Mouse (Mus musculus) stomach, postnatal 0 days (tissue): ENCODE results near the gene Cnr2. TPM values are rescaled to one million over a fixed set of nuclear protein-coding genes. Genes with fewer than 3 reads are reported as not detected.

Source experiments
- ATAC-seq: fragments of 200-750 bp; cut with Nextera tagmentation; 2 replicates; pipeline ENCODE4 v1.8.0; 2017; ENCODE audit not compliant: low FRiP score, low TSS enrichment
- DNase-seq: peaks from one replicate; pipeline ENCODE4 v3.0.0-alpha.2; 2016; ENCODE audit warnings: low spot score
- H3K27ac ChIP-seq: fragments of 300-500 bp; sonication (generic); replicated peaks from 2 replicates; pipeline ENCODE4 v1.5.1; 2014; ENCODE audit warnings: mild to moderate bottlenecking, control low read depth
- H3K27me3 ChIP-seq: fragments of 300-500 bp; sonication (generic); 2 replicates; pipeline ENCODE4 v1.6.1; 2014; ENCODE audit warnings: low read length; ENCODE audit not compliant: control insufficient read depth, insufficient read depth
- H3K36me3 ChIP-seq: fragments of 300-500 bp; sonication (generic); 2 replicates; pipeline ENCODE4 v1.6.1; 2014; ENCODE audit warnings: low read length, mixed read lengths; ENCODE audit not compliant: control insufficient read depth, insufficient read depth
- H3K4me1 ChIP-seq: fragments of 300-500 bp; sonication (generic); replicated peaks from 2 replicates; pipeline ENCODE4 v1.6.1; 2014; ENCODE audit warnings: antibody characterized with exemption; ENCODE audit not compliant: control insufficient read depth, insufficient read depth
- H3K4me2 ChIP-seq: fragments of 300-500 bp; sonication (generic); replicated peaks from 2 replicates; pipeline ENCODE4 v1.6.1; 2014; ENCODE audit warnings: low read depth, mild to moderate bottlenecking, control low read depth, moderate library complexity
- H3K4me3 ChIP-seq: fragments of 300-500 bp; sonication (generic); 2 replicates; pipeline ENCODE4 v1.5.1; 2014; ENCODE audit warnings: low read depth, low read length, control low read depth
- H3K9ac ChIP-seq: fragments of 300-500 bp; sonication (generic); 2 replicates; pipeline ENCODE4 v1.6.1; 2014; ENCODE audit warnings: mild to moderate bottlenecking, low read length, control low read depth, mixed read lengths
- H3K9me3 ChIP-seq: fragments of 300-500 bp; sonication (generic); 2 replicates; pipeline ENCODE4 v1.6.1; 2016; ENCODE audit warnings: low read length; ENCODE audit not compliant: control insufficient read depth
- CTCF ChIP-seq: IDR thresholded peaks from 2 replicates; pipeline ENCODE4 v1.5.1; 2016; ENCODE audit warnings: antibody characterized with exemption, low read depth, mild to moderate bottlenecking, moderate library complexity
- EP300 ChIP-seq: optimal IDR thresholded peaks from 2 replicates; pipeline ENCODE3; 2016; ENCODE audit warnings: antibody characterized with exemption
- WGBS: fragments of 180-500 bp; shearing (Covaris S2); extraction: QIAGEN DNeasy Blood & Tissue Kit; methylation state at CpG from one replicate; pipeline ENCODE4 v1.1.7; 2014; 5-methylcytosine and 5-hydroxymethylcytosine counted together
- polyA plus RNA-seq: library from polyadenylated mRNA; unstranded; fragments of >200 nt; fragmentation: Nextera tagmentation; extraction: Ambion mirVana; gene quantifications from 2 replicates; pipeline ENCODE4 v1.2.1, GENCODE M21; 2015

Gene Cnr2
- polyA plus RNA-seq, 1 experiment from 2014 or later = 0.11 TPM

- peak overlapping the region; percentile 86 for H3K4me2 ChIP-seq
- DNase-seq (no peak), ATAC-seq (peak; percentile 3; the same call in 1 of the 2 replicates)
- TF ChIP-seq CTCF (peak; percentile 42), EP300 (no peak)
- H3K4me3 ChIP-seq = peak overlapping the region; percentile 89
- H3K9me3 ChIP-seq = no peaks in the 10 kb centered on the region
- WGBS = 2% methylated on average over 6 of the region's 6 CpGs
- H3K27me3 ChIP-seq = no peaks in the 10 kb centered on the region
- H3K27ac ChIP-seq = peak overlapping the region; percentile 98
- no peaks in the 10 kb centered on the region; the same call in 1 of the 2 replicates for H3K4me1 ChIP-seq
- peak overlapping the region; percentile 59 for H3K9ac ChIP-seq
- H3K36me3 ChIP-seq = no peaks in the 10 kb centered on the region
Measured at GRCm38 (mm10) chr4:135855080-135855479, 40.1 kb upstream of the Cnr2 start.

- H3K4me2 ChIP-seq = peak within 1 kb of the TSS; percentile 86
- no peaks in the 10 kb centered on the region; the same call in 1 of the 2 replicates for H3K4me1 ChIP-seq
- H3K27ac ChIP-seq = peak within 1 kb of the TSS; percentile 98
- peak; percentile 98 for TF ChIP-seq EP300
- no peak for TF ChIP-seq CTCF
- H3K9ac ChIP-seq = peak within 1 kb of the TSS; percentile 89
- 0% methylated on average over 41 of the region's 67 CpGs for WGBS
- no peaks in the 10 kb centered on the region for H3K9me3 ChIP-seq
- peak; percentile 98 for DNase-seq
- H3K36me3 ChIP-seq = no peaks in the 10 kb centered on the region
- H3K4me3 ChIP-seq = peak within 1 kb of the TSS; percentile 89
- no peaks in the 10 kb centered on the region for H3K27me3 ChIP-seq
- peak; percentile 97 for ATAC-seq
Measured at GRCm38 (mm10) chr4:135855536-135856222, 39.5 kb upstream of the Cnr2 start, which contains the start of gene Srsf10. Srsf10 (plus strand) TSS chr4:135855747.

DNA sequence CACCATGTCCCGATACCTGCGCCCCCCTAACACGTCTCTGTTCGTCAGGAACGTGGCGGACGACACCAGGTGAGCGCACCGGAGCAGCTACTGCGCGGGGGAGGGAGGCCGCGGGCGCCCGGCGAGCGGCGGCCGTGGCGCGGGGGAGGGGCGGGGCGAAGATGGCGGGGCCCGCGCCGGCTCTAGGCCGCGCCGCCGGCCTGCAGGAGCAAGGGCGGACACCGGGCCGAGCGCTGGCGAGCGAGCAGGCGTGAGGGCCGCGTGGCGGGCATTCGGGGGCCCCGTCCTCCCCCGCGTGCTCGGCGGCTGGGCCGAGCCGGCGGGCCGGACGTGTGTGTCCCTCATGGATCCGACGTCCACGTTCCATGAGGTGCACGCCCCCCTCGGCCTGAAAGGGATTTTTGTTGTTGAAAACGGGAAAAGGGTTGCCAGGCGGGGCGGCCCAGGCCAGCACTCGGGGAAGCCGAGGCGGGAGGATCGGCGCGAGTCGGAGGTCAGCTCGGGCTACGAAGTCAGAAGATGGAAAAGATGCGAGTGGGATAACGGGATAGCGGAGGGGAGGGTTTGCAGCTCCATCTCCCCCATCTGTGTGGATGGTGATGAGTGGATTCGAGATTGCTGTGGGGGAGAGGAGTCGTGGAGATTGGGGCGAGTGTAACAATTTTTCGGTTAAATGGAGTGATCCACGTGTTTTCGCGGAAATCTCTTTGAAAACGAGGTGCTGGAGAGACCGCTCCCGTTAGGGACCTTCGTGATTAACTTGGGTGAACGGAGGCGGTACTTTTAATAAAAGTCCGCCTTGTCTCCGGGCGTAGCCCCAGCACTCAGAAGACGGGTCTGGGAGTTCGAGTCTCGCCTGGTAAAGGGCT lies 38.7 kb upstream of the Cnr2 start:
- Histone ChIP-seq H3K27me3 (no peaks in the 10 kb centered on the region), H3K4me2 (peak overlapping the region; percentile 62), H3K27ac (peak overlapping the region; percentile 98), H3K36me3 (no peaks in the 10 kb centered on the region), H3K9ac (peak overlapping the region; percentile 89), H3K4me3 (peak overlapping the region; percentile 89), H3K4me1 (no peaks in the 10 kb centered on the region; the same call in 1 of the 2 replicates), H3K9me3 (no peaks in the 10 kb centered on the region)
- TF ChIP-seq CTCF = no peak
- TF ChIP-seq EP300 = no peak
- ATAC-seq (peak; percentile 78), DNase-seq (peak; percentile 82)
- WGBS = under 1% methylated on average over 87 of the region's 91 CpGs

DNA sequence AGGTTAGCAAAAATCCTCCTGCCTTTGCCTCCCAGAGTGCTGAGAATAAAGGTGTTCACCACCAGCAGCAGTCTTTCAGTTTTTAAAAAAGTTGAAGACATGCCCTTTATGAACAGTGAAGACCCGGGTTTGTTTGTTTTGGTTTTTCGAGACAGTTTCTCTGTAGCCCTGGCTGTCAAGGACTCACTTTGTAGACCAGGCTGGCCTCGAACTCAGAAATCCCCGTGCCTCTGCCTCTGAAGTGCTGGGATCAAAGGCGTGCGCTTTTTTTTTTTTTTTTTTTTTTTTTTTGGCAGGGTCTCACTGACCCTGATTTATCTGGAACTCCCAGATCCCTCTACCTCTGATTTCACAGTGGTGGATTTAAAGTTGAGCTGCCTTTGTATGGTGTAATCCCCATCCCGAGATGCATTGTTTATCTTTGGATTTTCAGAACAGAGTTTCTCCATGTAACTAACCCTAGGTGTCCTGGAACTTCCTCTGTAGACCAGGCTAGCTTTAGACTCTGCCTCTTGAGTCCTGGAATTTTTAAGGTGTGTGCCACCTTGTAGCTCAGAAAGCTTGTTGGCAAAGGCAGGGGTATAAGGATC lies 37.5 kb upstream of the Cnr2 start:
- TF ChIP-seq EP300 (no peak), CTCF (no peak)
- H3K27ac ChIP-seq = no peak overlapping the region
- WGBS = 4% methylated on average over 7 of the region's 7 CpGs
- DNase-seq (no peak), ATAC-seq (no peak)
- peak overlapping the region; percentile 89; the same call in 1 of the 2 replicates for H3K9ac ChIP-seq
- H3K36me3 ChIP-seq = no peaks in the 10 kb centered on the region
- no peaks in the 10 kb centered on the region for H3K9me3 ChIP-seq
- H3K4me2 ChIP-seq = peak overlapping the region; percentile 62
- H3K4me1 ChIP-seq = no peaks in the 10 kb centered on the region; the same call in 1 of the 2 replicates
- H3K27me3 ChIP-seq = no peaks in the 10 kb centered on the region
- H3K4me3 ChIP-seq = peak overlapping the region; percentile 89

- no peak for TF ChIP-seq EP300
- TF ChIP-seq CTCF = no peak
- Histone ChIP-seq H3K4me1 (no peaks in the 10 kb centered on the region), H3K4me2 (no peak overlapping the region), H3K4me3 (no peak overlapping the region), H3K9me3 (no peaks in the 10 kb centered on the region), H3K27ac (0 out of 2 replicates have a peak overlapping the region, but pooled peaks have one; percentile 35), H3K9ac (no peak overlapping the region), H3K36me3 (no peaks in the 10 kb centered on the region), H3K27me3 (no peaks in the 10 kb centered on the region)
- 30% methylated on average over 2 of the region's 2 CpGs for WGBS
- ATAC-seq = no peak
- no peak for DNase-seq
Measured at GRCm38 (mm10) chr4:135868996-135869395, 26.2 kb upstream of the Cnr2 start.
